Mouse (Mus musculus) thymus, postnatal 36 days (tissue): ENCODE results near the gene Ly9.
A peak's percentile ranks its signal among the peaks of the same experiment; 100 is the strongest.

Source experiments
- DNase-seq, 2 experiments: peaks; one replicate each; pipeline ENCODE4 v3.0.0; 2022; ENCODE audit warnings: mixed read lengths in 2 of 2

Ly9 gene

DNA sequence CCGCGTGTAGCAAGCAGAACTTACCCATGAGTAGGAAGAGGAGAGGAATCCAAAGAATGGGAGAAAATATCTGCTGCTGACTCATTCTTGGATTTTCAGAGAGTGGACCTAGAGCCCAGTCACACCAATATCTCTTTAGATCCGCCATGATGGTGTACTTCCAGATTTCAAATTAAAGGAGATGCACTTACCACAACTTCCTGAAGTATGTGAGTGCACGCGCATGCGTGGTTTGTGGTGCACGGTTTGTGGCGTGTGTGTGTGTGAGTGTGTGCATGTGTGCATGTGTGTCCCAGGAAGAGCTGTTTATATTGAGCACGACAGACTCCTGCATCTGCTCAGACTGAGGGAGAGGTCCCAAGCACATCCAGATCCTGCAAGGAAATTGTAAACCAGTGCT is at the start of gene Ly9:
Ly9 (minus strand) TSS at position 235 of the 400 bp plus-strand sequence.
- peak; percentile 78 to 84 for DNase-seq

DNA sequence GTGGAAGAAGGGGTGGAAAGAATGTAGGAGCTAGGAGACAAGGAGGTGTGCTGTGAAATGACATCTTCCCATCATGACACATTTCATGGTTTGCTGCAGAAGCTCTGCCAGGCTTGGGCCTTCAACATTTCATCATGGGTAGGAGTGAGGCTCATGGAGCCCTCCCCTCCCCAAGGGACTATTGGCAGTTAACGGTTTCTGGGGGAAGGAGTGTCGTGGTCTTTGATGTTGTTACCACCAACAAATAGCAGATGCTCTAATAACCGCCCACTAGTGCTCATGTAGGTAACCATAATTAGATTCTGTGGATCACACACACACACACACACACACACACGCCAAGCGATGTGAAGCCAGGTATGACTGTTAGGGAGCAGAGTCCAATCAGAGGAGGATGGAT is 45.5 kb upstream of the Ly9 start, which contains the start of gene Slamf7:
Slamf7 (minus strand) TSS at position 302 of the 400 bp plus-strand sequence.
- no peak for DNase-seq

- no peak for DNase-seq
These were observed 41.6 kb upstream of the Ly9 start for GRCm38 (mm10) chr1:171648840-171649239.

DNA sequence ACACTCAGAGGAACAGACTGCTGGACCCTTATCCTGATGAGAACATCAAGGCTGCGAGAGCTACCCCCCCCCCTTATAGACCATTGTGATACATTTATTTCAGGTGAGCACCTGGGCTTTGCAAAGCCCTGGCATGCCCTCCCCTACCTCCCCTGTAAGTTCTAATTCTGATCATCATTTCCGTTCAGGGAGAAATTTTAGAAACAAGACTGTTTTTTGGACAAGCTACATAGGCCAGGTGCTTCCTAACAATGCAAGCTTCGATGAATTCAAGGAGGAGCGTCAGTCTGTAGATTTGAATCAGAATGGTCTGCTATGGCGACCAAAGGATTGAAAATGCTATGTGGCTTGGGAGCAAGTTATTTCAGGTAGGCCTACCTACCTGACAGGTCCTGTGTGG is 40.5 kb upstream of the Ly9 start:
- DNase-seq = no peak

- no peak for DNase-seq
These were observed 39.3 kb upstream of the Ly9 start for GRCm38 (mm10) chr1:171646429-171646940.

- DNase-seq = peak; percentile 39 to 55
These were observed 36.4 kb upstream of the Ly9 start for GRCm38 (mm10) chr1:171643612-171644011.

DNA sequence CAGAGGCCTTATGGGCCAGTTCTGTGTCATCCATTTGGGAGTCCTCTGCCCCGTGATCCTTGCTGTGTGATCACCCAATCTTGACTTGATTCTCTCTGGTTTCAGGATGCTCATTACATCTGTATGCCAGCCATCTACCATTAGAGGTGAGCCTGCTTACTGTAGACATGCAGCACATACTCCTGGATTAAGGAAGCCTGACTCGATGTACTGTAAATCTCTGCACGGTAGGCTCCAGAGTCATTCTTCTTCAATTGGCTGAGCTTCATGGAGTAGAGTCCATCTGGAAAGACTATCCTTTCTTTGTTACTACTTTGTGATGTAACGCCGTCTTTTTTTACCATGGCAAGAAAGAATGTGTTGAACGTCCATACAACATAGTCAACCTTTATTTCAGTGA is 33.6 kb upstream of the Ly9 start:
- no peak for DNase-seq

GRCm38 (mm10) chr1:171638686-171639085 is 31.5 kb upstream of the Ly9 start:
- no peak for DNase-seq

DNA sequence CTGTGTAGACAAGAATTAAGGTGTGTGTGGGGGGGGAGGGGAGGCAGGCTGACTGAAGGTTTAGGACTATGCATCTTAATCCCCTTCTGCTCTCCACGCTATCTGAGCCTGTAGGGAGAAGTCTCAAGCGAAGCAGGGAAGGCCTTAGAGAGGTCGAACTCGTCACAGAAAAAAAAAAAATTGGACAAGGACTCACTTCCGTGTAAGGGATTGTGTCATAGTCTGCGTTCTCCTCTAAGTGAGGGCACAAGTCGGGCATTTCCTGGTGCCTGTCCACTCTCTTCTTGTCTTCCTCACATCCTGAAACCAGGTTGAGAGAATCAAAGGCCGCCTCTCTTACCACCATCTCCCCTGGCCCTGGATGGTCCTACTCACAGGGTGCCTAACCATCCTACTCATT is 29.9 kb upstream of the Ly9 start:
- DNase-seq = no peak

- no peak for DNase-seq
These were observed 28.5 kb upstream of the Ly9 start for GRCm38 (mm10) chr1:171635696-171636095.

DNA sequence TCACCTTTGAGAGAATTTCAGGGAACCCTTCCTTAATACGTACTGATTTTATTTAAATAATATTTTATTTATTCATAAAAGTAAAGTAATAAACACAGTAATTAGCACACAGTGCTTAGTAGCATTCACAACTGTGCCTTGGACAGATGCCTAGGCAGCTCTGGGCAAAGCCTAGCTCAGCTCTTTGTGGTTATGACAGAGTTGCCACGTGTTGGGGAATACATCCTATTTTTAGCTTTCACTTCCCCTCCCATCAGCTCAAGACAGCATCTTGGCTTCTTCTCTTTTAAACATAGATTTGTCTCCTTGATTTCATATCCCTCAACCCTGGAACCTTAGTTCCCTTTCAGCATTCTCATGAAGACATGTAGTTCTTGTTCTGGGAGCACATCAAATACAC is 24.2 kb upstream of the Ly9 start:
- no peak for DNase-seq

- DNase-seq = no peak
These were observed 23.7 kb upstream of the Ly9 start for GRCm38 (mm10) chr1:171630912-171631311.

DNA sequence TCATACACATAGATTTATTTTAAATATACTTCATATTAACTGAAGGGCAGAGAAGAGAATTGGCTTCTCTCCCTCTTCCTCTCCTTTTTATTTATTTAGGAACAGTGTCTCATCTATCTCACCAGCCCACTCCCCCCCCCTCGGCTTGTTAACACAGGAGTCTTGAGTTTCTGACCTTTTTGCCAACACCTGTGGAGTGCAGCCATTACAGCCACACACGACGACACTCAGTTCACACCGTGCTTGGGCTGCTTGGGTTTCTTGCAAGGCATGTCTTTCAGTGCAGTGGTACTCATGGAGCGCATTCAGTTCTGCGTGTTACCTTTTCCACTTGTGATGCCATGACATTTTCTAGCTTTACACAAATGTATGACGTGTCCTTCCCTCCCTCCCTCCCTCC is 22.8 kb upstream of the Ly9 start:
- DNase-seq = no peak

DNA sequence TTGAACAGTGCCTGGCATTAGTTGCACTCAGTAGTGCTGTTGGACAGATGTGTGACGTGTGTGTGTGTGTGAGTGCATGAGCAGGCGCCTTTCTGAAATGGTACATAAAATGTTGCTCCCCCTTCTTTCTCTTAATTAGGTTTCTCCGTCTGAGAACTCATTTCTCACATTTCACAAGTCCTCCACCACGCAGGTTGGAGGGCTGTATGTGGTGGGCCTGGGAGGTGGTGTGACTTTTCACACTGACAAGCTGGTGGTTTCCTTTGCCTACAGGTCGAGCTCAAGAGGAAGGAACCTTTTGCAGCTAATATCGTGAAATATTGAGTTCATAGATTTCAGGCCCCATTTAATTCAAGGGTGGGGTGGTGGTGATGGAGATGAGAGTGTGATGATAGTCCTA is 22.0 kb upstream of the Ly9 start:
- no peak for DNase-seq

- DNase-seq = no peak
These were observed 20.6 kb upstream of the Ly9 start for GRCm38 (mm10) chr1:171627801-171628200.

GRCm38 (mm10) chr1:171620091-171620490 is 12.9 kb upstream of the Ly9 start:
- no peak for DNase-seq

- DNase-seq = no peak
These were observed 12.4 kb upstream of the Ly9 start for GRCm38 (mm10) chr1:171619645-171620044.

- no peak for DNase-seq
These were observed 11.8 kb upstream of the Ly9 start for GRCm38 (mm10) chr1:171619001-171619400.

GRCm38 (mm10) chr1:171616881-171617515 is 9.8 kb upstream of the Ly9 start:
- no peak for DNase-seq

GRCm38 (mm10) chr1:171613962-171614361 is 6.8 kb upstream of the Ly9 start:
- no peak for DNase-seq

DNA sequence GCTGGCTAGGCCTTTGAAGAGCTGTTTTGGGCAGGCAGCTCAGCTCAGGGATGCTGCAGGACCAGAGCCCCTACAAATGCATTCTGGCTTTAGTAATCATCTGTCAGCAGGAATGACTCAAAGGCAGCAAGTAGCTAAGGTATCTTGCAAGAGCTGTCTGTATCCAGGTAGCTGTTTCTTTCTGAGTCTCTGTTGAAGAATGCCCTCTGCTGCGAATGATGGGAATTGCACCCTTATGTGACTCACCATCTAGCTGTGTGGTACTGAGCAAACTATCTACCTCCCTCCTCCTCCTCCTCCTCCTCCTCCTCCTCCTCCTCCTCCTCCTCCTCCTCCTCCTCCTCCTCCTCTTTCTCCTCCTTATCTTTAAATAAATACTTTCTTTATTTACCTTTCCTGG is 3.6 kb upstream of the Ly9 start:
- peak; percentile 45 to 52 for DNase-seq

- DNase-seq = peak in 1 of 2 experiments; percentile 17
These were observed 2.8 kb upstream of the Ly9 start for GRCm38 (mm10) chr1:171610026-171610425.

DNA sequence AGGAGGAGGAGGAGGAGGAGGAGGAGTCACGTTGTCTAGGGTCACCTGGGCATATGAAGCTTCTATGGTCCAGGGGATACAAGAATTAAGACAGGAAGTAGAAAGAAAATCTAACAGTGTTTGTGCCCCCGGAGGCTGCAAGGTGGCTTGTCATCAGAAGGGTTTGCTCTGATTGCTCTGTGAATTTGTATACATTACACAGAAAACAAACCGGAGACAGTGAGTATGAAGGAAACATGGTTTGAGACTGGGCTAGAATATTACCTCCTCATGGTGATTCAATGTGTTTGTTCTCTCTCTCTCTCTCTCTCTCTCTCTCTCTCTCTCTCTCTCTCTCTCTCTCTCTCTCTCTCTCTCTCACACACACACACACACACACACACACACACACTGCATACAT is 554 bp downstream of the Ly9 start:
- no peak for DNase-seq

GRCm38 (mm10) chr1:171604686-171605085 is 2.5 kb downstream of the Ly9 start:
- DNase-seq = no peak

DNA sequence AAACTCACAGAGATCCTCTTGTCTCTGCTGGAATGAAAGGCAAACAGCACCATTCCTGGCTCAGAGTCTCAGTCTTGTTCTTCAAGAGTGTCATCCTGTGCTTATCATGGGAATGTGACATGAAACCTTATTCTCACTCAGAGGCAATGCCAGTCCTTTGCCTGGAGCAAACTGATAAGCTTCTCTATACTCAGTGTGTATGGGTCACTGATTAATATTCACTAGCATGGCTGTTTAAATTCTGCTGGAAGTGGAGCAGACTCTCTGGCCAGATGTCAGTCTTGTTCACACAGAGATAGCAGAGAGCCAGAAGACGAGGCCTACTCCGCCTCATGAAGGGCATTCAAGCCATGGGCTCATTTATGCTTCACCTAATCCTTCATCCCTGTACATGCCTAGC is 22.6 kb downstream of the Ly9 start:
- no peak for DNase-seq
